Mouse (Mus musculus): ENCODE data around the gene Dennd5a.

GRCm38 (mm10) chr7:110002968-110003367, 42.7 kb upstream of the Dennd5a start:
- no peak for TF ChIP-seq CTCF (IDR thresholded peaks at IDR 0.05; ENCODE audit: low read depth, low read length)
- no peak for TF ChIP-seq GATA1 (IDR thresholded peaks at IDR 0.05; ENCODE audit: borderline replicate concordance, low read length)
- no peak for TF ChIP-seq TAL1 (conservative IDR thresholded peaks at IDR 0.05; ENCODE audit: low read depth, low read length)
